Mouse (Mus musculus) embryonic fibroblast, embryonic 13.5 days (primary cell): ENCODE results near the gene Spen.

Experiments
- CTCF ChIP-seq: IDR thresholded peaks from 2 replicates; pipeline ENCODE4 v1.5.1; 2011; ENCODE audit warnings: mild to moderate bottlenecking, control low read depth, low read length, moderate library complexity, borderline replicate concordance; ENCODE audit not compliant: insufficient read depth
- POLR2A ChIP-seq: IDR thresholded peaks from 2 replicates; pipeline ENCODE4 v1.6.1; 2011; ENCODE audit warnings: low read depth, mild to moderate bottlenecking, control low read depth, low read length, moderate library complexity

- TF ChIP-seq POLR2A (no peak), CTCF (no peak)
Measured at GRCm38 (mm10) chr4:141565325-141565724, 26.9 kb upstream of the Spen start.
